Mouse (Mus musculus): ENCODE results near the gene Rfxap. TPM values are rescaled to one million over a fixed set of nuclear protein-coding genes. Genes with fewer than 3 reads are reported as not detected.

The Rfxap gene
- 13.3 and 16.7 TPM in 2 replicates for polyA plus RNA-seq (2012; rRNA removed)

- TF ChIP-seq CTCF (conservative IDR thresholded peaks at IDR 0.05; ENCODE audit: insufficient read depth, insufficient read length, low read depth, low read length) (0 out of 2 replicates have a peak, but pooled peaks have one; percentile 2), POLR2A (IDR thresholded peaks at IDR 0.05; ENCODE audit: low read depth, low read length) (peak; percentile 74)
- under 1% methylated on average over 52 of the region's 52 CpGs for WGBS
- Histone ChIP-seq H3K4me1 (ENCODE audit: control insufficient read depth, insufficient read depth, low read length) (peaks cover 7% of the 10 kb centered on the region; the same call in 1 of the 2 replicates), H3K4me3 (ENCODE audit: insufficient read depth, low read depth, low read length) (peak within 1 kb of the TSS; percentile 97), H3K27me3 (replicated peaks; ENCODE audit: control insufficient read depth, insufficient read depth, low read length) (no peaks in the 10 kb centered on the region), H3K36me3 (ENCODE audit: control insufficient read depth, insufficient read depth, low read length) (peaks cover 2% of the 10 kb centered on the region; the same call in 1 of the 2 replicates), H3K27ac (ENCODE audit: insufficient read depth, low read depth, low read length) (peak within 1 kb of the TSS; percentile 83)
- peak; percentile 97 for DNase-seq
These were observed at the start of gene Rfxap for GRCm38 (mm10) chr3:54807666-54808217. Gene Rfxap, minus strand, starts transcription at chr3:54807791.

DNA sequence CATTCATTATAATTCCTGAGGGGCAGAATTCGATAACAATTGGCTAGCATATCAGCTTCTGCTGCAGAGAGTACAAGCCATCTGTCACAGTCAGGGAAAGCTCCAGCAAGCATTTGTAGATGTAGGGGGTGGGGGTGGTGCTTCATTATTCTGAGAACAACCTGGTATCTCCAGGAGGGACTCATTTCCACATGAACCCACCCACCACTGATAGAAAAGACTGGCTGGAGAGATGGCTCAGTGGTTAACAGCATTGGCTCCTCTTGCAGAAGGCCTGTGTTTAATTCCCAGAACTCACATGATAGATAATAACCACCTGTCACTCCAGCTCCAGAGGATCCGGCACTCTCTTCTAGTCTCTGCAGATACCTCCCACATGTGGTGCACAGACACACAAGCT is 27.8 kb upstream of the Rfxap start:
- no peaks in the 10 kb centered on the region for H3K36me3 ChIP-seq (ENCODE audit: control insufficient read depth, insufficient read depth, low read length)
- 63% methylated on average over 2 of the region's 2 CpGs for WGBS
- TF ChIP-seq CTCF (conservative IDR thresholded peaks at IDR 0.05; ENCODE audit: insufficient read depth, insufficient read length, low read depth, low read length) (no peak), POLR2A (IDR thresholded peaks at IDR 0.05; ENCODE audit: low read depth, low read length) (no peak)
- H3K27me3 ChIP-seq (replicated peaks; ENCODE audit: control insufficient read depth, insufficient read depth, low read length) = no peaks in the 10 kb centered on the region; the same call in 1 of the 2 replicates
- H3K27ac ChIP-seq (ENCODE audit: insufficient read depth, low read depth, low read length) = no peak overlapping the region
- H3K4me3 ChIP-seq (ENCODE audit: insufficient read depth, low read depth, low read length) = no peak overlapping the region
- H3K4me1 ChIP-seq (ENCODE audit: control insufficient read depth, insufficient read depth, low read length) = no peaks in the 10 kb centered on the region
- no peak for DNase-seq

GRCm38 (mm10) chr3:54832491-54832890 is 24.9 kb upstream of the Rfxap start:
- DNase-seq = no peak
- Histone ChIP-seq H3K27ac (ENCODE audit: insufficient read depth, low read depth, low read length) (no peak overlapping the region), H3K4me3 (ENCODE audit: insufficient read depth, low read depth, low read length) (no peak overlapping the region), H3K4me1 (ENCODE audit: control insufficient read depth, insufficient read depth, low read length) (no peaks in the 10 kb centered on the region), H3K36me3 (ENCODE audit: control insufficient read depth, insufficient read depth, low read length) (no peaks in the 10 kb centered on the region), H3K27me3 (replicated peaks; ENCODE audit: control insufficient read depth, insufficient read depth, low read length) (no peaks in the 10 kb centered on the region; the same call in 1 of the 2 replicates)
- 84% methylated on average over 3 of the region's 3 CpGs for WGBS
- TF ChIP-seq POLR2A (IDR thresholded peaks at IDR 0.05; ENCODE audit: low read depth, low read length) (no peak), CTCF (conservative IDR thresholded peaks at IDR 0.05; ENCODE audit: insufficient read depth, insufficient read length, low read depth, low read length) (no peak)

DNA sequence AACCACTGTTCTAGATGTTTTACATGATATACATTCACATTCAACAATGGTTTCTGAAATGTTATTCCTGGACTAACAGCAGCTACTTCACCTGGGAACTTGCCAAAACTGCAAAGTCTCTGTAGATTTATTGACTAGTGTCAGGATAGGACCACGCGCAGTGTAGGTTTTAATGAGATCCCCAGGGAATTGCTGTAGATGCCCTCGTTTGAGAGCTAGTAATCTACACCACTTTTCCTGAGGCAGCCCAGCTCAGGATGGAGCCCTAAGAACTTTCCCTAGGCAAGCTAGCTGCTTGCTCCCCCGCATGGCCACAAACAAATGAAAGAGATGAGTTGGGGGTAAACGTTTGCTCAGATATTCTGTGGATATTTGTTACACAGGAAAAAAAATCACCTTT is 14.9 kb upstream of the Rfxap start:
- Histone ChIP-seq H3K4me1 (ENCODE audit: control insufficient read depth, insufficient read depth, low read length) (no peaks in the 10 kb centered on the region), H3K27me3 (replicated peaks; ENCODE audit: control insufficient read depth, insufficient read depth, low read length) (no peaks in the 10 kb centered on the region), H3K36me3 (ENCODE audit: control insufficient read depth, insufficient read depth, low read length) (no peaks in the 10 kb centered on the region), H3K27ac (ENCODE audit: insufficient read depth, low read depth, low read length) (no peak overlapping the region), H3K4me3 (ENCODE audit: insufficient read depth, low read depth, low read length) (no peak overlapping the region)
- TF ChIP-seq POLR2A (IDR thresholded peaks at IDR 0.05; ENCODE audit: low read depth, low read length) (no peak), CTCF (conservative IDR thresholded peaks at IDR 0.05; ENCODE audit: insufficient read depth, insufficient read length, low read depth, low read length) (no peak)
- WGBS = 32% methylated on average over 5 of the region's 5 CpGs
- DNase-seq = no peak

GRCm38 (mm10) chr3:54815292-54815691 is 7.7 kb upstream of the Rfxap start:
- H3K27me3 ChIP-seq (replicated peaks; ENCODE audit: control insufficient read depth, insufficient read depth, low read length) = no peaks in the 10 kb centered on the region
- 10% methylated on average over 3 of the region's 3 CpGs for WGBS
- no peaks in the 10 kb centered on the region for H3K36me3 ChIP-seq (ENCODE audit: control insufficient read depth, insufficient read depth, low read length)
- peak; percentile 69 for TF ChIP-seq CTCF (conservative IDR thresholded peaks at IDR 0.05; ENCODE audit: insufficient read depth, insufficient read length, low read depth, low read length)
- TF ChIP-seq POLR2A (IDR thresholded peaks at IDR 0.05; ENCODE audit: low read depth, low read length) = no peak
- no peak overlapping the region for H3K4me3 ChIP-seq (ENCODE audit: insufficient read depth, low read depth, low read length)
- H3K4me1 ChIP-seq (ENCODE audit: control insufficient read depth, insufficient read depth, low read length) = no peaks in the 10 kb centered on the region
- peak; percentile 37 for DNase-seq
- H3K27ac ChIP-seq (ENCODE audit: insufficient read depth, low read depth, low read length) = no peak overlapping the region

DNA sequence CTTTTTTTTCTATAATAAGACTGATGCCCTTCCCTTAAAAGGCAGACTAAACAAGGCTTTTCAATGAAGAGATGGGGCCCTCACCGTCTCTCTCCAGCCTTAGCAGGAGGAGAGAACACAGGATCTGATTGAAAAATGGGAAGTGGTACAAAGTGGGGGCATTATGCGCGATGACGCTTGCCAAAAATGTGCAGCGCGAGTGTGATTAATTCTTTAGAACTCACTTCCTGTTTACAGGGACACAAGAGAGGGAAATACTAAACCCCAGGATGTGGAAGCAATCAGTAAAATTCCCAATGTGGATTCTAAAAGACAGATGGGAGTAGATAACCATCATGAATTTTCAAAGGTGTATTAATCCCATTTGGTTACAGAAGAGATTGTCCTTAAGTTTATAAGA is 7.0 kb upstream of the Rfxap start:
- TF ChIP-seq CTCF (conservative IDR thresholded peaks at IDR 0.05; ENCODE audit: insufficient read depth, insufficient read length, low read depth, low read length) = no peak
- TF ChIP-seq POLR2A (IDR thresholded peaks at IDR 0.05; ENCODE audit: low read depth, low read length) = no peak
- no peak overlapping the region for H3K4me3 ChIP-seq (ENCODE audit: insufficient read depth, low read depth, low read length)
- WGBS = 61% methylated on average over 6 of the region's 6 CpGs
- peak; percentile 33 for DNase-seq
- no peaks in the 10 kb centered on the region for H3K27me3 ChIP-seq (replicated peaks; ENCODE audit: control insufficient read depth, insufficient read depth, low read length)
- H3K27ac ChIP-seq (ENCODE audit: insufficient read depth, low read depth, low read length) = no peak overlapping the region
- H3K4me1 ChIP-seq (ENCODE audit: control insufficient read depth, insufficient read depth, low read length) = no peaks in the 10 kb centered on the region
- H3K36me3 ChIP-seq (ENCODE audit: control insufficient read depth, insufficient read depth, low read length) = no peaks in the 10 kb centered on the region

DNA sequence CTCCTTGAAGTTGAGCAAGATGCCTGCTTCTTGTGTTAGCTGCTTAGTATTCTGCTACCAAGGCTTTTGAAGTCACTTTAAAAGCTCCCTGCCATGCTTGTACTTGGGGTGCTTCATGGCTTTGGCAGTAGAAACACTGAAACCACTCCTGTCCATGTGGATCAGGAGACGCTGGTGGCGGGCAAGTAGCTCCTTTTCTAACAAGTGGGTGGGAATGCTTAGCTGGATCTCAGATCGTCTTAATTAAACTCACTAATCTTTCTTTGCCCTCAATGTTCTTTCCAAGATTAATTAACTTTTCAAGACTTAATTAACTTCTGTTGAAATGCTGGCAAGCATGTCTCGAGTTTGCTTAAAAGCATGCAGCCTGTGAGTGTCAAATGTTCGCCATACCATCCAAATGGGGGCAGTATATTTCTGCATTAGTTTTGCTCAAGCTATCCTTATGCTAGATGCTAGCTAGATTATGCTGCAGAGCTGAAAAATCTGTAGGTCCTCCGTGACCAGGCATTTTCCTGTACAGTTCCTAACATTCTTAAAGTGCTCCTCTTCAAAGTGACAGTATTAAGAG is 5.9 kb upstream of the Rfxap start:
- DNase-seq = peak; percentile 31
- no peaks in the 10 kb centered on the region for H3K4me1 ChIP-seq (ENCODE audit: control insufficient read depth, insufficient read depth, low read length)
- no peak overlapping the region for H3K4me3 ChIP-seq (ENCODE audit: insufficient read depth, low read depth, low read length)
- no peak for TF ChIP-seq CTCF (conservative IDR thresholded peaks at IDR 0.05; ENCODE audit: insufficient read depth, insufficient read length, low read depth, low read length)
- TF ChIP-seq POLR2A (IDR thresholded peaks at IDR 0.05; ENCODE audit: low read depth, low read length) = no peak
- no peaks in the 10 kb centered on the region for H3K27me3 ChIP-seq (replicated peaks; ENCODE audit: control insufficient read depth, insufficient read depth, low read length)
- 37% methylated on average over 6 of the region's 6 CpGs for WGBS
- H3K36me3 ChIP-seq (ENCODE audit: control insufficient read depth, insufficient read depth, low read length) = no peaks in the 10 kb centered on the region
- no peak overlapping the region for H3K27ac ChIP-seq (ENCODE audit: insufficient read depth, low read depth, low read length)

All from kidney, adult 2 months (tissue).